Mouse (Mus musculus) myocyte (in vitro differentiated cells): ENCODE results near the gene Cant1.

Source experiments
- CEBPB ChIP-seq: IDR thresholded peaks from 2 replicates; pipeline ENCODE4 v1.6.1; 2011; ENCODE audit warnings: mild to moderate bottlenecking, moderate library complexity; ENCODE audit not compliant: poor library complexity, insufficient read depth, severe bottlenecking
- E2F4 ChIP-seq: IDR thresholded peaks from one replicate; pipeline ENCODE4 v1.6.1; 2011; ENCODE audit warnings: mild to moderate bottlenecking, control low read depth, moderate library complexity; ENCODE audit not compliant: insufficient read depth
- MAX ChIP-seq: IDR thresholded peaks from one replicate; pipeline ENCODE4 v1.6.1; 2011; ENCODE audit warnings: low read depth, mild to moderate bottlenecking, control low read depth
- MYOD1 ChIP-seq, 3 experiments: IDR thresholded peaks; one replicate each; pipeline ENCODE4 v1.6.1; 2011; ENCODE audit warnings: control low read depth in 2 of 3, low read depth in 2 of 3, mild to moderate bottlenecking in 2 of 3, moderate library complexity in 1 of 3; ENCODE audit not compliant: insufficient read length in 2 of 3, control insufficient read depth in 1 of 3
- MYOG ChIP-seq, 3 experiments: IDR thresholded peaks; one replicate each; pipeline ENCODE4 v1.6.1; 2011; ENCODE audit warnings: control low read depth in 2 of 3, low read depth in 2 of 3, mild to moderate bottlenecking in 2 of 3; ENCODE audit not compliant: insufficient read length in 2 of 3, control insufficient read depth in 1 of 3, insufficient read depth in 1 of 3
- POLR2A ChIP-seq: IDR thresholded peaks from one replicate; pipeline ENCODE4 v1.6.1; 2011; ENCODE audit warnings: low read depth, mild to moderate bottlenecking, control low read depth, moderate library complexity; ENCODE audit not compliant: insufficient read length
- POLR2AphosphoS2 ChIP-seq: IDR thresholded peaks from one replicate; pipeline ENCODE4 v1.6.1; 2011; ENCODE audit warnings: low read depth, control low read depth; ENCODE audit not compliant: insufficient read length
- SRF ChIP-seq: IDR thresholded peaks from one replicate; pipeline ENCODE4 v1.6.1; 2011; ENCODE audit warnings: low read depth; ENCODE audit not compliant: control insufficient read depth, insufficient read length
- TCF12 ChIP-seq: IDR thresholded peaks from one replicate; pipeline ENCODE4 v1.6.1; 2011; ENCODE audit warnings: mild to moderate bottlenecking, control low read depth; ENCODE audit not compliant: poor library complexity, insufficient read depth, severe bottlenecking
- TCF3 ChIP-seq: IDR thresholded peaks from one replicate; pipeline ENCODE4 v1.6.1; 2011; ENCODE audit warnings: low read depth, control low read depth; ENCODE audit not compliant: insufficient read length
- USF1 ChIP-seq: IDR thresholded peaks from one replicate; pipeline ENCODE4 v1.6.1; 2011; ENCODE audit warnings: low read depth, mild to moderate bottlenecking, control low read depth, moderate library complexity

GRCm38 (mm10) chr11:118460280-118460679 is 41.4 kb upstream of the Cant1 start:
- TF ChIP-seq POLR2A: no peak
- TF ChIP-seq MAX: no peak
- TF ChIP-seq TCF12: no peak
- TF ChIP-seq E2F4: no peak
- TF ChIP-seq POLR2AphosphoS2: no peak
- TF ChIP-seq MYOG (IDR thresholded peaks at IDR 0.05; ENCODE audit: control insufficient read depth in 1 of 3, insufficient read depth in 1 of 3, insufficient read length in 2 of 3, low read depth in 2 of 3): no peak
- no peak for TF ChIP-seq USF1
- TF ChIP-seq CEBPB: no peak
- no peak for TF ChIP-seq TCF3
- TF ChIP-seq MYOD1 (IDR thresholded peaks at IDR 0.05; ENCODE audit: control insufficient read depth in 1 of 3, insufficient read length in 2 of 3, low read depth in 2 of 3): no peak
- TF ChIP-seq SRF: no peak
